Mouse (Mus musculus) heart, adult 2 months (tissue): ENCODE results near the gene Sass6. TPM values are rescaled to one million over a fixed set of nuclear protein-coding genes. Genes with fewer than 3 reads are reported as not detected.

ENCODE experiments used
- DNase-seq, 2 experiments: peaks; one replicate each; pipeline ENCODE4 v3.0.0; 2021
- H3K27ac ChIP-seq: fragments of 200-600 bp; 2 replicates; pipeline ENCODE4 v1.8.1; 2022
- H3K27me3 ChIP-seq: fragments of 200-500 bp; 2 replicates; pipeline ENCODE4 v1.6.1; 2012; ENCODE audit warnings: mild to moderate bottlenecking, low read length, inconsistent platforms, mixed read lengths; ENCODE audit not compliant: control insufficient read depth, insufficient read depth
- H3K36me3 ChIP-seq: fragments of 200-500 bp; 2 replicates; pipeline ENCODE4 v1.6.1; 2012; ENCODE audit warnings: low read length, inconsistent platforms; ENCODE audit not compliant: control insufficient read depth, insufficient read depth
- H3K4me1 ChIP-seq: fragments of 200-500 bp; 2 replicates; pipeline ENCODE4 v1.6.1; 2011; ENCODE audit warnings: low read length; ENCODE audit not compliant: control insufficient read depth, insufficient read depth
- H3K4me3 ChIP-seq: fragments of 200-600 bp; 2 replicates; pipeline ENCODE4 v1.8.1; 2022
- H3K79me2 ChIP-seq: fragments of 200-500 bp; replicated peaks from 2 replicates; pipeline ENCODE4 v1.6.1; 2012; ENCODE audit warnings: mild to moderate bottlenecking, inconsistent platforms, low read length, moderate library complexity, mixed read lengths; ENCODE audit not compliant: control insufficient read depth, insufficient read depth
- H3K9ac ChIP-seq: fragments of 200-500 bp; 2 replicates; pipeline ENCODE4 v1.6.1; 2012; ENCODE audit warnings: low read depth, mild to moderate bottlenecking, control low read depth, inconsistent platforms, low read length, mixed read lengths
- CTCF ChIP-seq: fragments of 200-600 bp; IDR thresholded peaks from 2 replicates; pipeline ENCODE4 v1.8.1; 2022; ENCODE audit warnings: antibody characterized with exemption, mild to moderate bottlenecking, moderate library complexity
- EP300 ChIP-seq: fragments of 200-500 bp; IDR thresholded peaks from 2 replicates; pipeline ENCODE4 v1.6.1; 2011; ENCODE audit warnings: low read depth, low read length, control low read depth; ENCODE audit not compliant: insufficient read depth
- POLR2A ChIP-seq: fragments of 200-500 bp; IDR thresholded peaks from 2 replicates; pipeline ENCODE4 v1.6.1; 2011; ENCODE audit warnings: mild to moderate bottlenecking, low read depth, low read length, control low read depth; ENCODE audit not compliant: insufficient read depth
- WGBS: fragments of 180-500 bp; shearing (Covaris S2); methylation state at CpG from one replicate; pipeline ENCODE4 v1.1.7; 2018; 5-methylcytosine and 5-hydroxymethylcytosine counted together
- intact Hi-C: fragments of 180-260 bp; cut with DNase I; formaldehyde crosslinking; loops from one replicate; pipeline ENCODE4 v1.15.1; 2025
- polyA plus RNA-seq: library from polyadenylated mRNA; depleted of rRNA; stranded (reverse); fragments of >200 nt; gene quantifications from 2 replicates; pipeline ENCODE4 v1.2.3, GENCODE M21; 2012
- total RNA-seq, 2 experiments: library from RNA; stranded (reverse); gene quantifications; 2 replicates each; pipeline ENCODE4 v1.2.3; 2021

Gene Sass6
- total and polyA plus RNA-seq, 3 experiments: 0.76 to 2.0 (median 2.0) TPM

DNA sequence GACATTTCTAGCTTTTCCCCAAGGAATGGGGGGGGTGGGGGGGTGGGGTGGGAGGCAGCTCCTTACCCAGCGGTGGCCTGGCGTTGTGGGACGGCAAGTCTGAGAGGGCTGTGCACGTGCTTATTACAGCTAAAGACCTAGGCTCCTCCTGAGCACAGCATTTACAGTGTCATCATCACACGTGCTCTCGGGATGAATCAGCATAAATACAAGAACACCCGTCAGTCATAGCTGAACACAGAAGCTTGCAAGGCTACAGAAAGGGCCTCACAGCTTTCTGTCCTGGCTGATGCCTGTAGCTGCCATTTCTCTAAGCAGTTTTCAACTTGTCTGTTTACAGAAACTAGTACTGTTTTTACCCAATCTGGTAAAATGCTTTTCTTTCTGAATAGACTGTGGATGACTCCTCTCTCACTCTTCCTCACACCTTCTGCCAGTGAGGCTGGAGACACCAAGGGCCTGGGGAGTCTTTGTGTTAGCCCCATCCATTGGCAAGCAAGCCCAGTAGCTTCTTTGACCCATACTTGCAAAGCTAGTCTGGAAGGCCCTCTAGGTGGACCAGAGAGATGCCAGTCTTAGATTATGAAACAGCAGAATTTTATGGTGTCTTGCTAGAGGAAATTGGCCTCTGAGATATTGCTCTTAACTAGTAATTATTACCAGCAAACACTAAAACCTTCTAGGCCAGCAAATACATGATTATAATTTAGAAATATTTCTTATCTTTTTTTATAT lies 26.0 kb downstream of the Sass6 start:
- Histone ChIP-seq H3K79me2 (no peaks in the 10 kb centered on the region), H3K27ac (no peak overlapping the region), H3K4me1 (no peaks in the 10 kb centered on the region), H3K36me3 (no peaks in the 10 kb centered on the region), H3K4me3 (no peak overlapping the region), H3K9ac (no peak overlapping the region), H3K27me3 (no peaks in the 10 kb centered on the region)
- DNase-seq: no peak
- whole genome bisulfite sequencing: 88% methylated on average over 7 of the region's 7 CpGs
- no peak for TF ChIP-seq EP300
- TF ChIP-seq CTCF: no peak
- intact Hi-C loops: no loop called here

- 95% methylated on average over 7 of the region's 7 CpGs for WGBS
- no peaks in the 10 kb centered on the region for H3K27me3 ChIP-seq
- no peak overlapping the region for H3K4me3 ChIP-seq
- TF ChIP-seq EP300 (no peak), POLR2A (no peak), CTCF (no peak)
- H3K27ac ChIP-seq: no peak overlapping the region
- DNase-seq: no peak
- H3K36me3 ChIP-seq: no peaks in the 10 kb centered on the region
- no peak overlapping the region for H3K9ac ChIP-seq
- intact Hi-C loops: no loop called here
- H3K79me2 ChIP-seq: no peaks in the 10 kb centered on the region
- no peaks in the 10 kb centered on the region for H3K4me1 ChIP-seq
Measured at GRCm38 (mm10) chr3:116622641-116623040, 27.9 kb downstream of the Sass6 start.

- no peak for DNase-seq
Measured at GRCm38 (mm10) chr3:116631459-116631858, 36.7 kb downstream of the Sass6 start.

GRCm38 (mm10) chr3:116632971-116633370 lies 38.2 kb downstream of the Sass6 start:
- intact Hi-C loops: no loop called here
- Histone ChIP-seq H3K9ac (no peak overlapping the region), H3K4me3 (no peak overlapping the region), H3K27me3 (no peaks in the 10 kb centered on the region), H3K27ac (no peak overlapping the region), H3K4me1 (peaks cover 4% of the 10 kb centered on the region), H3K79me2 (no peaks in the 10 kb centered on the region), H3K36me3 (peaks cover 10% of the 10 kb centered on the region)
- DNase-seq: no peak
- no peak for TF ChIP-seq CTCF
- no peak for TF ChIP-seq POLR2A
- no peak for TF ChIP-seq EP300
- WGBS: 92% methylated on average over 3 of the region's 3 CpGs

More at GRCm38 (mm10) chr3:116631459-116631858, 36.7 kb downstream of the Sass6 start:
- 63% methylated on average over 1 of the region's 1 CpGs for WGBS
- Histone ChIP-seq H3K36me3 (peaks cover 8% of the 10 kb centered on the region), H3K9ac (no peak overlapping the region), H3K27ac (no peak overlapping the region), H3K27me3 (no peaks in the 10 kb centered on the region), H3K4me3 (no peak overlapping the region), H3K79me2 (no peaks in the 10 kb centered on the region), H3K4me1 (peaks cover 4% of the 10 kb centered on the region)
- intact Hi-C loops: no loop called here
- no peak for TF ChIP-seq EP300
- no peak for TF ChIP-seq CTCF
- TF ChIP-seq POLR2A: no peak

DNA sequence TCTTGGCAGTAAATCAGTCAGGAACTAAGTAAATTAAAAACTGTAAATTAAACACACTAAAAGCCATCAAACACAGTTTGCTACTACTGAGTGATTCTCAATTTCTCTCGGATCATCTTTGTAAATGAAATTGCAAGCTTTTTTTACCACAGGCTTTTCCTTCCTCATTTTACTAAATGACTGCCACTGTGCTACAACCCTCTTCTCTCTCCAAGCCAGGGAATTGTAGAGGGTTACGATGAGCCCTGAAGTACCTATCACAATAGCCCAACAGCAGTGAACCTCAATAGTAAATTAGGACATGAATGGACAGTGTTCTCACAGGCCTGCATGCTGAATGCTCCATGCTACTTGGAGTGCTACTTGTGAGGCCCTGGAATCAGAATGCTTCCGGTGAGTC lies 39.3 kb downstream of the Sass6 start:
- no peak overlapping the region for H3K27ac ChIP-seq
- peaks cover 6% of the 10 kb centered on the region for H3K4me1 ChIP-seq
- H3K9ac ChIP-seq: no peak overlapping the region
- intact Hi-C loops: no loop called here
- TF ChIP-seq EP300: no peak
- TF ChIP-seq POLR2A: no peak
- no peak for TF ChIP-seq CTCF
- no peak overlapping the region for H3K4me3 ChIP-seq
- peaks cover 15% of the 10 kb centered on the region for H3K36me3 ChIP-seq
- 89% methylated on average over 3 of the region's 3 CpGs for WGBS
- H3K27me3 ChIP-seq: no peaks in the 10 kb centered on the region
- DNase-seq: no peak
- no peaks in the 10 kb centered on the region for H3K79me2 ChIP-seq

GRCm38 (mm10) chr3:116634853-116635252 lies 40.1 kb downstream of the Sass6 start:
- H3K27me3 ChIP-seq: no peaks in the 10 kb centered on the region
- no peak for DNase-seq
- 87% methylated on average over 8 of the region's 8 CpGs for WGBS
- H3K79me2 ChIP-seq: no peaks in the 10 kb centered on the region
- no peak overlapping the region for H3K9ac ChIP-seq
- H3K4me3 ChIP-seq: no peak overlapping the region
- TF ChIP-seq POLR2A (no peak), EP300 (no peak), CTCF (no peak)
- H3K36me3 ChIP-seq: peaks cover 21% of the 10 kb centered on the region
- intact Hi-C loops: no loop called here
- no peak overlapping the region; the same call in 1 of the 2 replicates for H3K27ac ChIP-seq
- H3K4me1 ChIP-seq: peaks cover 6% of the 10 kb centered on the region
